Mouse (Mus musculus) CH12.LX (cell line): ENCODE data around the gene Msi2. TPM values are rescaled to one million over a fixed set of nuclear protein-coding genes. Genes with fewer than 3 reads are reported as not detected.

Experiments used
- DNase-seq: peaks from one replicate; pipeline ENCODE4 v3.0.0-alpha.2; 2013; ENCODE audit errors: extremely low read depth
- H3K27ac ChIP-seq: 2 replicates; pipeline ENCODE4 v1.5.1; 2012; ENCODE audit warnings: low read depth, mild to moderate bottlenecking, control low read depth, moderate library complexity; ENCODE audit not compliant: insufficient read depth
- H3K27me3 ChIP-seq: replicated peaks from 2 replicates; pipeline ENCODE3; 2012; ENCODE audit warnings: inconsistent platforms
- H3K36me3 ChIP-seq, 2 experiments: replicated peaks in 1 of 2; 2 replicates each; pipeline versions ENCODE3 to v1.6.1; 2012; ENCODE audit warnings: inconsistent platforms in 1 of 2, low read length in 1 of 2, mild to moderate bottlenecking in 1 of 2, mixed read lengths in 1 of 2, moderate library complexity in 1 of 2; ENCODE audit not compliant: control insufficient read depth in 1 of 2, insufficient read depth in 1 of 2
- H3K4me1 ChIP-seq, 2 experiments: 2 replicates each; pipeline ENCODE4 v1.6.1; 2012; ENCODE audit warnings: inconsistent platforms in 1 of 2, moderate library complexity in 1 of 2; ENCODE audit not compliant: insufficient read depth in 2 of 2, control insufficient read depth in 1 of 2
- H3K4me2 ChIP-seq: 2 replicates; pipeline ENCODE4 v1.6.1; 2012; ENCODE audit warnings: low read depth, mild to moderate bottlenecking, control low read depth; ENCODE audit not compliant: poor library complexity, insufficient read depth, severe bottlenecking
- H3K4me3 ChIP-seq, 3 experiments: fragments of 150-350 bp in 1 of 3; sonication (generic) in 1 of 3; replicated peaks in 1 of 3; 2 replicates each; pipeline versions ENCODE3 to v1.5.1; 2011 to 2012; ENCODE audit warnings: low read depth in 2 of 3, low read length in 2 of 3, mild to moderate bottlenecking in 2 of 3, moderate library complexity in 2 of 3, control low read depth in 1 of 3, improper control_type of control experiment in 1 of 3, inconsistent platforms in 1 of 3, mixed read lengths in 1 of 3; ENCODE audit not compliant: poor library complexity in 1 of 3
- H3K79me2 ChIP-seq: replicated peaks from 2 replicates; pipeline ENCODE4 v1.6.1; 2012; ENCODE audit warnings: mild to moderate bottlenecking, moderate library complexity; ENCODE audit not compliant: control insufficient read depth, poor library complexity, insufficient read depth, severe bottlenecking; ENCODE audit errors: extremely low read depth
- H3K9ac ChIP-seq: 2 replicates; pipeline ENCODE4 v1.6.1; 2012; ENCODE audit warnings: low read depth, mild to moderate bottlenecking, control low read depth, moderate library complexity; ENCODE audit not compliant: insufficient read depth
- H3K9me3 ChIP-seq: replicated peaks from 2 replicates; pipeline ENCODE3; 2012; ENCODE audit warnings: low read length, inconsistent platforms, mixed read lengths
- CHD1 ChIP-seq: IDR thresholded peaks from 2 replicates; pipeline ENCODE4 v1.6.1; 2012; ENCODE audit warnings: low read depth, low read length, improper control_type of control experiment, inconsistent platforms
- CTCF ChIP-seq, 2 experiments: IDR thresholded peaks in 1 of 2; conservative IDR thresholded peaks in 1 of 2; 2 replicates each; pipeline ENCODE4 v1.5.1; 2011 to 2012; ENCODE audit warnings: low read depth in 2 of 2, low read length in 2 of 2, improper control_type of control experiment in 1 of 2, inconsistent platforms in 1 of 2, mild to moderate bottlenecking in 1 of 2, moderate library complexity in 1 of 2
- E2F4 ChIP-seq: IDR thresholded peaks from 2 replicates; pipeline ENCODE4 v1.6.1; 2011; ENCODE audit warnings: low read depth, low read length, improper control_type of control experiment; ENCODE audit not compliant: insufficient replicate concordance
- ELF1 ChIP-seq: IDR thresholded peaks from 2 replicates; pipeline ENCODE4 v1.6.1; 2014; ENCODE audit warnings: low read depth, mild to moderate bottlenecking, inconsistent platforms, low read length, improper control_type of control experiment
- EP300 ChIP-seq: IDR thresholded peaks from 2 replicates; pipeline ENCODE4 v1.6.1; 2011; ENCODE audit warnings: low read length, improper control_type of control experiment
- ETS1 ChIP-seq: conservative IDR thresholded peaks from 2 replicates; pipeline ENCODE4 v1.6.1; 2012; ENCODE audit warnings: low read depth, mild to moderate bottlenecking, inconsistent platforms, low read length, improper control_type of control experiment, moderate library complexity
- HCFC1 ChIP-seq: IDR thresholded peaks from 2 replicates; pipeline ENCODE4 v1.6.1; 2012; ENCODE audit warnings: low read depth, mild to moderate bottlenecking, inconsistent platforms, low read length, improper control_type of control experiment
- JUN ChIP-seq: IDR thresholded peaks from 2 replicates; pipeline ENCODE4 v1.6.1; 2011; ENCODE audit warnings: low read depth, mild to moderate bottlenecking, low read length, improper control_type of control experiment, moderate library complexity; ENCODE audit not compliant: insufficient read depth
- JUND ChIP-seq: conservative IDR thresholded peaks from 2 replicates; pipeline ENCODE4 v1.6.1; 2011; ENCODE audit warnings: low read depth, low read length, improper control_type of control experiment
- KAT2A ChIP-seq: IDR thresholded peaks from 2 replicates; pipeline ENCODE4 v1.6.1; 2012; ENCODE audit warnings: low read length, improper control_type of control experiment, inconsistent platforms; ENCODE audit not compliant: insufficient replicate concordance
- MAFK ChIP-seq: IDR thresholded peaks from 2 replicates; pipeline ENCODE4 v1.6.1; 2011; ENCODE audit warnings: low read length, improper control_type of control experiment; ENCODE audit not compliant: insufficient replicate concordance
- MAZ ChIP-seq: IDR thresholded peaks from 2 replicates; pipeline ENCODE4 v1.6.1; 2012; ENCODE audit warnings: low read depth, mild to moderate bottlenecking, inconsistent platforms, low read length, improper control_type of control experiment, moderate library complexity
- MEF2A ChIP-seq: IDR thresholded peaks from 2 replicates; pipeline ENCODE4 v1.6.1; 2014; ENCODE audit warnings: low read depth, mild to moderate bottlenecking, inconsistent platforms, low read length, improper control_type of control experiment, borderline replicate concordance
- MXI1 ChIP-seq: IDR thresholded peaks from 2 replicates; pipeline ENCODE4 v1.6.1; 2011; ENCODE audit warnings: mild to moderate bottlenecking, low read depth, low read length, improper control_type of control experiment
- MYC ChIP-seq: IDR thresholded peaks from 2 replicates; pipeline ENCODE4 v1.6.1; 2011; ENCODE audit warnings: low read depth, mild to moderate bottlenecking, improper control_type of control experiment, low read length
- PAX5 ChIP-seq: IDR thresholded peaks from 2 replicates; pipeline ENCODE4 v1.6.1; 2012; ENCODE audit warnings: low read length, inconsistent platforms, mixed read lengths
- POLR2A ChIP-seq: IDR thresholded peaks from 2 replicates; pipeline ENCODE4 v1.6.1; 2011; ENCODE audit warnings: low read depth, mild to moderate bottlenecking, improper control_type of control experiment, low read length
- SMC3 ChIP-seq: IDR thresholded peaks from 2 replicates; pipeline ENCODE4 v1.6.1; 2011; ENCODE audit warnings: low read depth, low read length, improper control_type of control experiment
- UBTF ChIP-seq: IDR thresholded peaks from 2 replicates; pipeline ENCODE4 v1.6.1; 2012; ENCODE audit warnings: low read depth, mild to moderate bottlenecking, inconsistent platforms, low read length, improper control_type of control experiment, moderate library complexity
- ZMIZ1 ChIP-seq: IDR thresholded peaks from 2 replicates; pipeline ENCODE4 v1.6.1; 2012; ENCODE audit warnings: low read depth, mild to moderate bottlenecking, inconsistent platforms, low read length, improper control_type of control experiment
- ZNF384 ChIP-seq: IDR thresholded peaks from 2 replicates; pipeline ENCODE4 v1.6.1; 2012; ENCODE audit warnings: low read depth, low read length, improper control_type of control experiment, inconsistent platforms
- dilution Hi-C: fragments of 300-500 bp; cut with MboI; formaldehyde crosslinking; loops from 2 replicates; pipeline ENCODE4 v1.14.3; 2020; ENCODE audit warnings: low sequenced_read_pairs; ENCODE audit not compliant: extremely low pct_unique_long_range_greater_than_20kb, extremely low pct_ligation_motif_present
- in situ Hi-C: fragments of 300-500 bp; cut with MboI; formaldehyde crosslinking; loops from 3 replicates; pipeline ENCODE4 v1.14.3; 2019; ENCODE audit warnings: low sequenced_read_pairs, low pct_ligation_motif_present, low pct_unique_long_range_greater_than_20kb, mixed read lengths
- polyA plus RNA-seq: library from polyadenylated mRNA; unstranded; fragments of >175 nt; gene quantifications from 2 replicates; pipeline ENCODE4 v1.2.1, GENCODE M21; 2012; ENCODE audit warnings: low read depth; ENCODE audit not compliant: insufficient read length
- total RNA-seq, 2 experiments: library from RNA; depleted of rRNA; stranded (reverse); fragments of 300-350 nt in 1 of 2; fragments of >200 nt in 1 of 2; gene quantifications; 2 replicates each; pipeline ENCODE4 v1.2.3; 2012 to 2014

The Msi2 gene
- total and polyA plus RNA-seq, 3 experiments = 40.3 to 73.1 (median 52.6) TPM

DNA sequence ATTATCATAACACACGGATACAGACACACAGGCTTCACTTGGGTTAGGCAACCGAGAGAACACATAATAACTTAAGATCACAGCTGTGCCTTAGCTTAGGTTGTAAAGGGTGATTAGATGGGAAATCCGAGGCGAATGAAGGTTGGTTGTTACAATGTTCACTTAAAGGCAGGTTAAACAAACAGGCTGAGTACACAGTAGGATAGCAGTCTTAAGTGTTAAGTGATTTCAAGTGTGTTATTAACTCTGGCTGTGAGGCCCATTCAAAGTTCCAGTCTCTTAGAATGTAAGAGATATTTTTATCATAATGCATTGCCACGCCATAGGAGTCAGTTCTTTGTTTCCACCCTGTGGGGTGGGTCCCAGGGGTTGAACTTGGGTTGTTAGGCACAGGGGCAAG is 383.4 kb downstream of the Msi2 start:
- no peaks in the 10 kb centered on the region for H3K9me3 ChIP-seq
- no peak for DNase-seq
- H3K27ac ChIP-seq = no peak overlapping the region
- H3K4me3 ChIP-seq = no peak overlapping the region
- no peak overlapping the region for H3K9ac ChIP-seq
- dilution Hi-C loops = no loop called here
- no peak for TF ChIP-seq ETS1
- TF ChIP-seq ZMIZ1 = no peak
- TF ChIP-seq HCFC1 = no peak
- no peak for TF ChIP-seq EP300
- no peak for TF ChIP-seq UBTF
- H3K79me2 ChIP-seq = no peaks in the 10 kb centered on the region
- no peaks in the 10 kb centered on the region for H3K27me3 ChIP-seq
- H3K36me3 ChIP-seq = peaks cover 10 to 25% of the 10 kb centered on the region in 2 experiments
- H3K4me2 ChIP-seq = no peak overlapping the region
- peaks cover 0 to 3% of the 10 kb centered on the region in 2 experiments; a peak in 2 of 4 replicates for H3K4me1 ChIP-seq
- in situ Hi-C loops = no loop called here

DNA sequence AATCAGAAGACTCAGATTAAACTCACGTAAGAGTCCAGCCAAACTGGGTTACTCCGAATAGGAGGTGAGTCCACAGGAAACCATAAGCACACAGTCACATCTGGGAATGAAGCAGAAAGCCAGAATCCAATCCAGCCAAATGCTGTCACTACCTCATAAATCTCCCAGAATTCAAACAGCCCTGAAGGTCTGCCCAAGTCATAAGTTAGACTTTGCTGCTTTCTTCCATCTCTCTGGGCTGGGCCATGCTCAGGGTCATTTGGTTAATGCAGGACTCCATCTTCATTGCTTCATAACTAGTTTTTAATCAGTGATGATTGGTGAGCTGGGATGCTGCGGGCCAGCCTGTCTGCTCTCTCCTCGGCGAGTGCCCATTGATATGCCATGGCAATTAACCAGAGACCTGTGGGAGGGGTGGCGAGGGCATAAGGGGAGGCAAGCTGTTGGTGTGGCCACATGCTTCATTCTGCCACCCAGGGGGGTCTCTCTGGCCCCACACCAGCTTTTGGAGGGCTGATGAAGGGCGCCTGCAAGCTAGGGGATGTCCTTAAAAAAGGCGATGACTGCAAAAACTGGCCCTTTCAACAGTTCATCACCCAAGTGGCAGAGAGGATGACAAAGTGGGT is 385.9 kb downstream of the Msi2 start:
- no peaks in the 10 kb centered on the region for H3K9me3 ChIP-seq
- in situ Hi-C loops (no loop called here), dilution Hi-C loops (no loop called here)
- H3K27me3 ChIP-seq = no peaks in the 10 kb centered on the region
- no peaks in the 10 kb centered on the region for H3K79me2 ChIP-seq
- peaks cover 0 to 3% of the 10 kb centered on the region in 2 experiments; a peak in 2 of 4 replicates for H3K4me1 ChIP-seq
- TF ChIP-seq POLR2A = no peak
- TF ChIP-seq CTCF (conservative IDR thresholded peaks at IDR 0.05 in 1 of 2, IDR thresholded peaks at IDR 0.05 in 1 of 2; ENCODE audit: low read depth in 2 of 2, low read length in 2 of 2) = no peak
- TF ChIP-seq JUND = no peak
- TF ChIP-seq MAZ = no peak
- no peak for TF ChIP-seq ELF1
- TF ChIP-seq HCFC1 = no peak
- no peak for TF ChIP-seq SMC3
- H3K4me3 ChIP-seq = no peak overlapping the region
- peaks cover 0 to 9% of the 10 kb centered on the region in 2 experiments for H3K36me3 ChIP-seq
- no peak overlapping the region for H3K27ac ChIP-seq
- H3K4me2 ChIP-seq = no peak overlapping the region
- DNase-seq = no peak
- no peak overlapping the region for H3K9ac ChIP-seq

DNA sequence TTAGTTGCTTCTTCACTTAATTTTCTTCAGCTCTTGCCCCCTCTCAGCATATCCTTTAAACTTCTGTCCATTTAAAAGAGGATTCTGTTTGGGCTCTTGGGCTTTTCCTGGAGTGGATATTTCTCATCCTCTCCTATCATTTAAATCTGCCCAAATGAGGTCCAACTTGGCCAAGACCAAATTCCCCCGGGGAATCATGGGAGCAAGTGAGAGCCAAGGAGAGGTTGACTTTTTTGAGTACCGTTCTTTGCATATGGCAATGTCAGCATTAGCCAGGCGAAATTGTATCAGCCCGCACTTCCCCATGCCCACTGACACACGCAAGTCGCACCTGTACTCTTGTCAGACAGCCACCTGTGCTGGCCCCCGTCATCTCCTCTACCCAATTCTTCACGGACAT is 386.6 kb downstream of the Msi2 start:
- H3K79me2 ChIP-seq = no peaks in the 10 kb centered on the region
- H3K4me3 ChIP-seq = no peak overlapping the region
- H3K4me2 ChIP-seq = no peak overlapping the region
- H3K36me3 ChIP-seq = peaks cover 0 to 5% of the 10 kb centered on the region in 2 experiments
- H3K9ac ChIP-seq = no peak overlapping the region
- in situ Hi-C loops = no loop called here
- H3K27ac ChIP-seq = no peak overlapping the region
- H3K4me1 ChIP-seq = peaks cover 0 to 3% of the 10 kb centered on the region in 2 experiments; a peak in 2 of 4 replicates
- no peak for TF ChIP-seq JUN
- TF ChIP-seq PAX5 = no peak
- TF ChIP-seq MAFK = no peak
- TF ChIP-seq MXI1 = no peak
- no peak for TF ChIP-seq CHD1
- TF ChIP-seq MYC = no peak
- no peak for TF ChIP-seq ELF1
- TF ChIP-seq ZNF384 = no peak
- no peak for TF ChIP-seq MEF2A
- no peak for TF ChIP-seq E2F4
- no peak for TF ChIP-seq KAT2A
- TF ChIP-seq, all 38 proteins: peak for 0
- Histone ChIP-seq H3K27me3 (no peaks in the 10 kb centered on the region), H3K9me3 (no peaks in the 10 kb centered on the region)
- DNase-seq = no peak
- dilution Hi-C loops = no loop called here
